Mouse (Mus musculus): Measurements from ENCODE around the gene Eif3g. TPM values are rescaled to one million over a fixed set of nuclear protein-coding genes. Genes with fewer than 3 reads are reported as not detected.

Eif3g gene
- 74.2 and 104 TPM in 2 replicates for polyA plus RNA-seq (2012; rRNA removed)
- polyA plus RNA-seq (2014; fragmentation: Nextera tagmentation; extraction: Ambion mirVana) = 170 and 181 TPM in 2 replicates

- peak; percentile 75 to 78 (median 77) for DNase-seq (ENCODE audit: low read depth in 3 of 3, low spot score in 3 of 3)
- 4% methylated on average over 34 of the region's 34 CpGs for WGBS (ENCODE audit: insufficient replicate concordance)
- Histone ChIP-seq H3K4me3 (ENCODE audit: insufficient read depth in 1 of 2, low read depth in 2 of 2, low read length in 2 of 2) (peak within 1 kb of the TSS; percentile 81 to 96), H3K9me3 (ENCODE audit: control insufficient read depth, low read length) (no peaks in the 10 kb centered on the region), H3K9ac (replicated peaks) (peak within 1 kb of the TSS; percentile 94), H3K36me3 (replicated peaks; ENCODE audit: control insufficient read depth, insufficient read depth, low read depth) (peaks cover 25% of the 10 kb centered on the region), H3K4me1 (replicated peaks; ENCODE audit: control insufficient read depth in 2 of 2, insufficient read depth in 2 of 2, low read length in 1 of 2) (peaks cover 7 to 19% of the 10 kb centered on the region in 2 experiments), H3K27me3 (ENCODE audit: control insufficient read depth, insufficient read depth, low read length) (no peaks in the 10 kb centered on the region), H3K4me2 (ENCODE audit: low read depth) (peak within 1 kb of the TSS; percentile 96), H3K27ac (peak within 1 kb of the TSS; percentile 40)
- ATAC-seq (ENCODE audit: insufficient read depth) = peak; percentile 77
- TF ChIP-seq CTCF (IDR thresholded peaks at IDR 0.05; ENCODE audit: low read depth) = peak; percentile 98
- no peak for TF ChIP-seq EP300 (IDR thresholded peaks at IDR 0.05; ENCODE audit: low read depth)
Measured at GRCm38 (mm10) chr9:20898511-20899073, at the start of gene Eif3g. TSS of gene Eif3g (minus strand) at chr9:20898623.

DNA sequence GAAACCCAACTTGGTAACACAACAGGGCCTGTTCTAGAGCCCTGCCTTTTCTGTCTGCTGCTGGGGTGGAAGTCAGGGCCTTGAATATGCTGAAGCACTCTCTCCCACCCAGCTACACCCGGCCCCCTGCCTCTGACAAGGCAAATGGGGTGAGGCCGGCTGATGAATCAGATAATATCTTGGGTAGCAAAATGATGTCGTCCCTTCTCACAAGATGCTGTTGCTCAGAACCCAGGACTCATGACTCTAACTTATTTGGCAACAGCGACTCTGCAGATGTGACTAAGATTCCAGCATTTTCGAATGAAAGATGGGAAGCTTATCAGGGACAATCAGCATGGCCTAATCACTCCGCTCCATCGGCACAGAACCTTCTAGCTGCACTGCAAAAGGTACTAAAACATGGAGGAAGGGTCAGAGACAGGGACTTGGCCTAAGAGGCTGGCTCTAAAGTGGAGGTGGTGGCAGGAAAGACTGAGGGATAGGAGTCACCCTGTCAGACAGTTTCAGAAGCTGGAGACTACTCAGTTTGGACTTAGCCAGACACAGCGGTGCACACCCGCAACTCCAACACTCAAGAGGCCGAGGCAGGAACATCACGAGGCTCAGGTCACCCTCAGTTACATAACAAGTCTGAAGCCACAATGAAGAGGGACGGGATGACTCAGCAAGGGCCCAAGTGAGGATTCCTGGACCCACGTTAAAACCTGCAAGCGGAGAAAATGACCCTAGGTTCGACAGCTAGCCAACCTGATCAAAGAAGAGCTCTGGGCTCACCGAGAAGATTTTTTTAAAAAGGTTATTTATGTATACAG is 47.9 kb upstream of the Eif3g start:
- no peak for TF ChIP-seq CTCF (IDR thresholded peaks at IDR 0.05; ENCODE audit: low read depth)
- no peak overlapping the region for H3K27ac ChIP-seq
- no peaks in the 10 kb centered on the region for H3K27me3 ChIP-seq (ENCODE audit: control insufficient read depth, insufficient read depth, low read length)
- peaks cover 21% of the 10 kb centered on the region for H3K36me3 ChIP-seq (replicated peaks; ENCODE audit: control insufficient read depth, insufficient read depth, low read depth)
- H3K9me3 ChIP-seq (ENCODE audit: control insufficient read depth, low read length) = no peaks in the 10 kb centered on the region
- H3K4me3 ChIP-seq (ENCODE audit: insufficient read depth in 1 of 2, low read depth in 2 of 2, low read length in 2 of 2) = no peak overlapping the region
- no peak overlapping the region for H3K4me2 ChIP-seq (ENCODE audit: low read depth)
- ATAC-seq (ENCODE audit: insufficient read depth) (no peak), DNase-seq (ENCODE audit: low read depth in 3 of 3, low spot score in 3 of 3) (no peak)
- WGBS (ENCODE audit: insufficient replicate concordance) = 66% methylated on average over 16 of the region's 16 CpGs
- H3K9ac ChIP-seq (replicated peaks) = no peak overlapping the region; the same call in 1 of the 2 replicates
- peaks cover 11 to 33% of the 10 kb centered on the region in 2 experiments; a peak in 3 of 4 replicates for H3K4me1 ChIP-seq (replicated peaks; ENCODE audit: control insufficient read depth in 2 of 2, insufficient read depth in 2 of 2, low read length in 1 of 2)

- no peak overlapping the region for H3K4me2 ChIP-seq (ENCODE audit: low read depth)
- H3K27me3 ChIP-seq (ENCODE audit: control insufficient read depth, insufficient read depth, low read length) = no peaks in the 10 kb centered on the region
- no peak overlapping the region for H3K27ac ChIP-seq
- 66% methylated on average over 4 of the region's 4 CpGs for WGBS (ENCODE audit: insufficient replicate concordance)
- peaks cover 33% of the 10 kb centered on the region for H3K36me3 ChIP-seq (replicated peaks; ENCODE audit: control insufficient read depth, insufficient read depth, low read depth)
- TF ChIP-seq CTCF (IDR thresholded peaks at IDR 0.05; ENCODE audit: low read depth) (no peak), EP300 (IDR thresholded peaks at IDR 0.05; ENCODE audit: low read depth) (no peak)
- no peak overlapping the region for H3K9ac ChIP-seq (replicated peaks)
- DNase-seq (ENCODE audit: low read depth in 3 of 3, low spot score in 3 of 3) (no peak), ATAC-seq (ENCODE audit: insufficient read depth) (no peak)
- peaks cover 5 to 21% of the 10 kb centered on the region in 2 experiments; a peak in 2 of 4 replicates for H3K4me1 ChIP-seq (replicated peaks; ENCODE audit: control insufficient read depth in 2 of 2, insufficient read depth in 2 of 2, low read length in 1 of 2)
- H3K9me3 ChIP-seq (ENCODE audit: control insufficient read depth, low read length) = no peaks in the 10 kb centered on the region
- H3K4me3 ChIP-seq (ENCODE audit: insufficient read depth in 1 of 2, low read depth in 2 of 2, low read length in 2 of 2) = no peak overlapping the region
Measured at GRCm38 (mm10) chr9:20944697-20945370, 46.4 kb upstream of the Eif3g start.

- no peaks in the 10 kb centered on the region for H3K9me3 ChIP-seq (ENCODE audit: control insufficient read depth, low read length)
- DNase-seq (ENCODE audit: low read depth in 3 of 3, low spot score in 3 of 3) (no peak), ATAC-seq (ENCODE audit: insufficient read depth) (no peak)
- peaks cover 0 to 13% of the 10 kb centered on the region in 2 experiments; a peak in 1 of 4 replicates for H3K4me1 ChIP-seq (replicated peaks; ENCODE audit: control insufficient read depth in 2 of 2, insufficient read depth in 2 of 2, low read length in 1 of 2)
- H3K27ac ChIP-seq = no peak overlapping the region
- TF ChIP-seq CTCF (IDR thresholded peaks at IDR 0.05; ENCODE audit: low read depth) (no peak), EP300 (IDR thresholded peaks at IDR 0.05; ENCODE audit: low read depth) (no peak)
- H3K9ac ChIP-seq (replicated peaks) = no peak overlapping the region
- H3K4me3 ChIP-seq (ENCODE audit: insufficient read depth in 1 of 2, low read depth in 2 of 2, low read length in 2 of 2) = no peak overlapping the region
- H3K36me3 ChIP-seq (replicated peaks; ENCODE audit: control insufficient read depth, insufficient read depth, low read depth) = peaks cover 40% of the 10 kb centered on the region
- no peaks in the 10 kb centered on the region for H3K27me3 ChIP-seq (ENCODE audit: control insufficient read depth, insufficient read depth, low read length)
- no peak overlapping the region for H3K4me2 ChIP-seq (ENCODE audit: low read depth)
- 79% methylated on average over 2 of the region's 2 CpGs for WGBS (ENCODE audit: insufficient replicate concordance)
Measured at GRCm38 (mm10) chr9:20943911-20944310, 45.5 kb upstream of the Eif3g start.
